Mouse (Mus musculus) frontal cortex, postnatal 10 days (tissue): ENCODE results near the gene Ppp1ca.
A peak's percentile ranks its signal among the peaks of the same experiment; 100 is the strongest.

Experiments
- DNase-seq, 2 experiments: peaks; one replicate each; pipeline ENCODE4 v3.0.0; 2022; ENCODE audit warnings: low spot score in 2 of 2, mixed read lengths in 1 of 2

Ppp1ca gene

GRCm38 (mm10) chr19:4184976-4185975 is 6.6 kb upstream of the Ppp1ca start:
- peak in 1 of 2 experiments; percentile 18 for DNase-seq

- no peak for DNase-seq
Measured at GRCm38 (mm10) chr19:4187303-4187702, 4.6 kb upstream of the Ppp1ca start.

- DNase-seq: no peak
Measured at GRCm38 (mm10) chr19:4189051-4189620, 2.7 kb upstream of the Ppp1ca start.

- DNase-seq: no peak
Measured at GRCm38 (mm10) chr19:4190831-4191334, 982 bp upstream of the Ppp1ca start, which contains the start of gene Tbc1d10c. Gene Tbc1d10c (minus strand): TSS chr19:4191284.

- DNase-seq: no peak
Measured at GRCm38 (mm10) chr19:4192251-4192985, 553 bp downstream of the Ppp1ca start.

GRCm38 (mm10) chr19:4193129-4193528 is 1.3 kb downstream of the Ppp1ca start:
- DNase-seq: no peak

- DNase-seq: no peak
Measured at GRCm38 (mm10) chr19:4194021-4194724, 2.3 kb downstream of the Ppp1ca start.

- DNase-seq: no peak
Measured at GRCm38 (mm10) chr19:4194776-4195650, 3.1 kb downstream of the Ppp1ca start.

GRCm38 (mm10) chr19:4196048-4196447 is 4.2 kb downstream of the Ppp1ca start:
- DNase-seq: no peak

GRCm38 (mm10) chr19:4196548-4196947 is 4.7 kb downstream of the Ppp1ca start:
- DNase-seq: no peak

- no peak for DNase-seq
Measured at GRCm38 (mm10) chr19:4197180-4197579, 5.3 kb downstream of the Ppp1ca start.

- DNase-seq: peak; percentile 94 to 95
Measured at GRCm38 (mm10) chr19:4201291-4201909, 9.5 kb downstream of the Ppp1ca start, which contains the start of gene Rad9a. Gene Rad9a (minus strand): TSS chr19:4201662.

- DNase-seq: no peak
Measured at GRCm38 (mm10) chr19:4202149-4202548, 10.3 kb downstream of the Ppp1ca start.

- DNase-seq: no peak
Measured at GRCm38 (mm10) chr19:4203148-4203547, 11.3 kb downstream of the Ppp1ca start.

GRCm38 (mm10) chr19:4203604-4204326 is 11.9 kb downstream of the Ppp1ca start:
- no peak for DNase-seq

GRCm38 (mm10) chr19:4204889-4205288 is 13.0 kb downstream of the Ppp1ca start:
- DNase-seq: no peak

GRCm38 (mm10) chr19:4206971-4207370 is 15.1 kb downstream of the Ppp1ca start:
- peak in 1 of 2 experiments; percentile 62 for DNase-seq

- no peak for DNase-seq
Measured at GRCm38 (mm10) chr19:4208563-4208962, 16.7 kb downstream of the Ppp1ca start.
